Mouse (Mus musculus) CD4-positive helper T cell, adult 2 months (primary cell): ENCODE measurements around the gene Zfp28.
"Not testable (repeated sequence)": the region's sequence is repeated elsewhere in the genome, so short reads cannot be mapped to it uniquely, and the experiment has no call there.

ENCODE experiments used
- DNase-seq: peaks from one replicate; pipeline ENCODE4 v3.0.0-alpha.2; 2012; ENCODE audit warnings: low read depth, missing footprints, low spot score

Zfp28 gene

GRCm38 (mm10) chr7:6383044-6383455 is at the start of gene Zfp28:
TSS of gene Zfp28 (plus strand) at chr7:6383295.
- peak; percentile 92 for DNase-seq

GRCm38 (mm10) chr7:6339865-6340264 is 43.2 kb upstream of the Zfp28 start:
- DNase-seq = no peak

- DNase-seq = peak; percentile 39
Observed at GRCm38 (mm10) chr7:6343501-6344071, 39.5 kb upstream of the Zfp28 start, which contains the start of gene Gm3854. TSS of gene Gm3854 (plus strand) at chr7:6343759.

GRCm38 (mm10) chr7:6344124-6344523 is 39.0 kb upstream of the Zfp28 start:
- DNase-seq = no peak

GRCm38 (mm10) chr7:6358121-6358520 is 25.0 kb upstream of the Zfp28 start:
- no peak for DNase-seq

GRCm38 (mm10) chr7:6358937-6359590 is 24.0 kb upstream of the Zfp28 start:
- peak; percentile 74 for DNase-seq

GRCm38 (mm10) chr7:6360477-6361060 is 22.5 kb upstream of the Zfp28 start:
- DNase-seq = no peak

- no peak for DNase-seq
Observed at GRCm38 (mm10) chr7:6361756-6362155, 21.3 kb upstream of the Zfp28 start.

- DNase-seq = peak; percentile 98
Observed at GRCm38 (mm10) chr7:6362268-6363046, 20.6 kb upstream of the Zfp28 start.

- DNase-seq = peak; percentile 94
Observed at GRCm38 (mm10) chr7:6363047-6363488, 20.0 kb upstream of the Zfp28 start, which contains the start of gene Zfp78. TSS of gene Zfp78 (plus strand) at chr7:6363280.

GRCm38 (mm10) chr7:6364761-6365160 is 18.3 kb upstream of the Zfp28 start:
- DNase-seq = no peak

GRCm38 (mm10) chr7:6367185-6367584 is 15.9 kb upstream of the Zfp28 start:
- no peak for DNase-seq

- not testable (repeated sequence) for DNase-seq
Observed at GRCm38 (mm10) chr7:6368146-6368545, 14.9 kb upstream of the Zfp28 start.

- no peak for DNase-seq
Observed at GRCm38 (mm10) chr7:6369460-6369859, 13.6 kb upstream of the Zfp28 start.

GRCm38 (mm10) chr7:6372993-6373392 is 10.1 kb upstream of the Zfp28 start:
- no peak for DNase-seq

- DNase-seq = no peak
Observed at GRCm38 (mm10) chr7:6378441-6378840, 4.7 kb upstream of the Zfp28 start.

- no peak for DNase-seq
Observed at GRCm38 (mm10) chr7:6381431-6381830, 1.7 kb upstream of the Zfp28 start.

- DNase-seq = no peak
Observed at GRCm38 (mm10) chr7:6384011-6384410, 916 bp downstream of the Zfp28 start.

GRCm38 (mm10) chr7:6386995-6387394 is 3.9 kb downstream of the Zfp28 start:
- DNase-seq = no peak

GRCm38 (mm10) chr7:6388971-6389370 is 5.9 kb downstream of the Zfp28 start:
- no peak for DNase-seq

- no peak for DNase-seq
Observed at GRCm38 (mm10) chr7:6389449-6389848, 6.4 kb downstream of the Zfp28 start.
